In genomic region chr1:86612081-86612480, GRCm38 (mm10) we compare ENCODE assay signal across 25 mouse cellular contexts. TPM values are rescaled to one million over a fixed set of nuclear protein-coding genes. Genes with fewer than 3 reads are reported as not detected.
A peak's percentile ranks its signal among the peaks of the same experiment; 100 is the strongest.
DNase-seq lines count a peak whose midpoint lies in the region; ATAC-seq and TF ChIP-seq lines count a peak whose summit lies in the region.
"Had no signal": no experiment of that assay in that cellular context is flagged by ENCODE, and none has a peak within 500 bp of the region (broad histone marks: within the 10 kb centered on the region; RNA-seq: fewer than 3 reads in every experiment).

No protein-coding gene starts in this region.

- H3K27ac ChIP-seq in layer of hippocampus, adult 2 months = no peak overlapping the region
- no peak overlapping the region for H3K27ac ChIP-seq in hindbrain, embryonic 16.5 days (ENCODE audit: low read depth, low read length)
- H3K27ac ChIP-seq: embryonic facial prominence, embryonic 15.5 days; forebrain, embryonic 10.5 days; heart, embryonic 15.5 days; hindbrain, embryonic 10.5 days; hindbrain, embryonic 14.5 days had no signal

- no peak overlapping the region for H3K9ac ChIP-seq in hindbrain, embryonic 16.5 days (ENCODE audit: low read depth, low read length)
- H3K9ac ChIP-seq: embryonic facial prominence, embryonic 15.5 days; heart, embryonic 15.5 days; hindbrain, embryonic 14.5 days had no signal

- 64% methylated on average over 1 of the region's 1 CpGs for WGBS in hindbrain, embryonic 16.5 days

- H3K27me3 ChIP-seq in E14TG2a.4 (ENCODE audit: insufficient read depth, low read length) (no peaks in the 10 kb centered on the region), myocyte (ENCODE audit: control insufficient read depth, insufficient read depth, insufficient read length) (no peaks in the 10 kb centered on the region)
- no peaks in the 10 kb centered on the region for H3K27me3 ChIP-seq in hindbrain, embryonic 16.5 days (replicated peaks; ENCODE audit: control insufficient read depth, insufficient read depth, low read length)
- H3K27me3 ChIP-seq: CH12.LX; embryonic facial prominence, embryonic 15.5 days; heart, embryonic 15.5 days; Patski had no signal

- TF ChIP-seq CTCF in layer of hippocampus, adult 2 months (conservative IDR thresholded peaks at IDR 0.05) = peak; percentile 47
- TF ChIP-seq CTCF in E14TG2a.4 (conservative IDR thresholded peaks at IDR 0.05; ENCODE audit: low read length) = peak; percentile 82

- no peak overlapping the region for H3ac ChIP-seq in myocyte (ENCODE audit: control insufficient read depth, insufficient read length)

- no peaks in the 10 kb centered on the region for H3K79me2 ChIP-seq in myocyte (ENCODE audit: control insufficient read depth, insufficient read depth)

- no peak for ATAC-seq in hindbrain, embryonic 16.5 days
- ATAC-seq: forebrain, embryonic 14.5 days; Patski had no signal

- no peak overlapping the region for H3K4me2 ChIP-seq in myocyte (ENCODE audit: low read depth)
- no peak overlapping the region for H3K4me2 ChIP-seq in hindbrain, embryonic 16.5 days (ENCODE audit: low read length)
- H3K4me2 ChIP-seq: embryonic facial prominence, embryonic 15.5 days; heart, embryonic 11.5 days; heart, embryonic 15.5 days; hindbrain, embryonic 14.5 days had no signal

- H3K9me3 ChIP-seq in E14TG2a.4 (ENCODE audit: low read length) = no peaks in the 10 kb centered on the region
- no peaks in the 10 kb centered on the region for H3K9me3 ChIP-seq in hindbrain, embryonic 16.5 days (ENCODE audit: control insufficient read depth, low read length)
- H3K9me3 ChIP-seq: embryonic facial prominence, embryonic 15.5 days; forebrain, embryonic 10.5 days; heart, embryonic 15.5 days; hindbrain, embryonic 10.5 days had no signal

- DNase-seq in layer of hippocampus, adult 2 months (ENCODE audit: low spot score in 2 of 2) = no peak
- DNase-seq in layer of hippocampus, adult 9-10 months (ENCODE audit: low spot score) = no peak
- DNase-seq in ES-CJ7 (ENCODE audit: low read depth, low spot score) = peak; percentile 42
- DNase-seq: adrenal gland, postnatal 10 days; cerebellum, adult 11 months; cerebellum, adult 8-10 months; cerebellum, postnatal 14 days; embryo, embryonic 11 days; gastrocnemius, postnatal 10 days; heart, adult 18-20 months had no signal

- H3K4me3 ChIP-seq in layer of hippocampus, adult 2 months = no peak overlapping the region
- no peak overlapping the region for H3K4me3 ChIP-seq in E14TG2a.4 (replicated peaks; ENCODE audit: low read length)
- no peak overlapping the region for H3K4me3 ChIP-seq in myocyte
- no peak overlapping the region for H3K4me3 ChIP-seq in hindbrain, embryonic 16.5 days (ENCODE audit: low read length)
- H3K4me3 ChIP-seq: embryonic facial prominence, embryonic 15.5 days; erythroblast, embryonic 14.5 days; forebrain, embryonic 10.5 days; heart, embryonic 15.5 days; hindbrain, embryonic 10.5 days had no signal

- TF ChIP-seq POLR2A in myocyte (IDR thresholded peaks at IDR 0.05; ENCODE audit: insufficient read length, low read depth) = no peak

- H3K36me3 ChIP-seq in E14TG2a.4 (ENCODE audit: insufficient read depth, low read length) (peaks cover 25% of the 10 kb centered on the region), myocyte (ENCODE audit: control insufficient read depth, insufficient read depth) (peaks cover 6% of the 10 kb centered on the region)
- peaks cover 11% of the 10 kb centered on the region for H3K36me3 ChIP-seq in hindbrain, embryonic 16.5 days (ENCODE audit: control insufficient read depth, insufficient read depth, low read length)

- no peaks in the 10 kb centered on the region; the same call in 1 of the 2 replicates for H3K4me1 ChIP-seq in E14TG2a.4 (replicated peaks; ENCODE audit: low read depth, low read length)
- no peaks in the 10 kb centered on the region for H3K4me1 ChIP-seq in hindbrain, embryonic 16.5 days (ENCODE audit: control insufficient read depth, insufficient read depth, low read depth, low read length)
- H3K4me1 ChIP-seq: embryonic facial prominence, embryonic 15.5 days; forebrain, embryonic 10.5 days; heart, embryonic 15.5 days; hindbrain, embryonic 10.5 days had no signal

TF ChIP-seq in myocyte, 11 proteins besides CTCF, POLR2A, EP300 and RAD21:
- TF ChIP-seq MYOD1 (IDR thresholded peaks at IDR 0.05; ENCODE audit: control insufficient read depth in 1 of 3, insufficient read length in 2 of 3, low read depth in 2 of 3) (peak in 2 of 3 experiments; percentile 12 to 37), TCF12 (IDR thresholded peaks at IDR 0.05; ENCODE audit: insufficient read depth, poor library complexity, severe bottlenecking) (no peak)

RNA-seq across cellular contexts. Expression of gene Cops7b, which starts 29.4 kb away (rescaled TPM):
- 10 to 100 TPM; 19.5 to 20.6 TPM for total RNA-seq in layer of hippocampus, adult 2 months (2021)
- polyA plus RNA-seq in myocyte (2012; fragmentation: generic; extraction: Trizol) = 20.4 TPM
- polyA plus RNA-seq in hindbrain, embryonic 16.5 days (2015; fragmentation: Nextera tagmentation; extraction: Ambion mirVana) = 57.1 and 62.5 TPM in 2 replicates

RNA-seq across cellular contexts. Expression of gene Pde6d, which starts 29.7 kb away (rescaled TPM):
- 10 to 100 TPM; 49.0 to 54.7 TPM for total RNA-seq in layer of hippocampus, adult 2 months (2021)
- 50.0 TPM for polyA plus RNA-seq in myocyte (2012; fragmentation: generic; extraction: Trizol)
- polyA plus RNA-seq in hindbrain, embryonic 16.5 days (2015; fragmentation: Nextera tagmentation; extraction: Ambion mirVana) = 103 and 113 TPM in 2 replicates

RNA-seq across cellular contexts. Expression of gene Nppc, which starts 58.3 kb away (rescaled TPM):
- 1 to 10 TPM; 6.4 to 8.3 TPM for total RNA-seq in layer of hippocampus, adult 2 months (2021)
- polyA plus RNA-seq in myocyte (2012; fragmentation: generic; extraction: Trizol) = 0.14 TPM
- polyA plus RNA-seq in hindbrain, embryonic 16.5 days (2015; fragmentation: Nextera tagmentation; extraction: Ambion mirVana) = 20.1 and 26.6 TPM in 2 replicates
- total RNA-seq: adrenal gland, postnatal 4 days; common myeloid progenitor, adult 5-6 weeks; heart, adult 18-20 months had no signal
- polyA plus RNA-seq: erythroblast, embryonic 14.5 days had no signal

Comparison
In these comparisons a context has a peak if more than half of its experiments do, and no peak if none do; other contexts are left out.
1. RNA of gene Nppc, which starts 58.3 kb away (polyA plus RNA-seq): 20.1 to 26.6 TPM in hindbrain, embryonic 16.5 days; 0.14 TPM in myocyte (single experiment); every median in the first group is over 10 times any median in the second.